Mouse (Mus musculus) liver, embryonic 16.5 days (tissue): ENCODE data around the gene Lrif1. TPM values are rescaled to one million over a fixed set of nuclear protein-coding genes. Genes with fewer than 3 reads are reported as not detected.
"Not testable (repeated sequence)": the region's sequence is repeated elsewhere in the genome, so short reads cannot be mapped to it uniquely, and the experiment has no call there.

Source experiments
- ATAC-seq: fragments of 200-750 bp; cut with Nextera tagmentation; 2 replicates; pipeline ENCODE4 v1.8.0; 2017; ENCODE audit warnings: low read depth, mild to moderate bottlenecking, moderate number of reproducible peaks, moderate library complexity
- H3K27ac ChIP-seq: fragments of 300-500 bp; sonication (generic); 2 replicates; pipeline ENCODE4 v1.5.1; 2014; ENCODE audit warnings: mild to moderate bottlenecking, low read length
- H3K27me3 ChIP-seq: fragments of 300-500 bp; sonication (generic); 2 replicates; pipeline ENCODE4 v1.6.1; 2014; ENCODE audit warnings: low read depth, low read length, mixed read lengths; ENCODE audit not compliant: control insufficient read depth, insufficient read depth
- H3K36me3 ChIP-seq: fragments of 300-500 bp; sonication (generic); 2 replicates; pipeline ENCODE4 v1.6.1; 2014; ENCODE audit warnings: mild to moderate bottlenecking; ENCODE audit not compliant: control insufficient read depth, insufficient read depth
- H3K4me1 ChIP-seq: fragments of 300-500 bp; sonication (generic); 2 replicates; pipeline ENCODE4 v1.6.1; 2014; ENCODE audit warnings: low read depth, low read length, mixed read lengths; ENCODE audit not compliant: control insufficient read depth
- H3K4me2 ChIP-seq: fragments of 300-500 bp; sonication (generic); 2 replicates; pipeline ENCODE4 v1.6.1; 2014; ENCODE audit warnings: low read depth, low read length, mixed read lengths
- H3K4me3 ChIP-seq: fragments of 300-500 bp; sonication (generic); 2 replicates; pipeline ENCODE4 v1.5.1; 2014; ENCODE audit warnings: low read depth, mild to moderate bottlenecking, low read length
- H3K9ac ChIP-seq: fragments of 300-500 bp; sonication (generic); 2 replicates; pipeline ENCODE4 v1.6.1; 2014; ENCODE audit warnings: low read depth, low read length
- H3K9me3 ChIP-seq: fragments of 300-500 bp; sonication (generic); replicated peaks from 2 replicates; pipeline ENCODE4 v1.6.1; 2016; ENCODE audit warnings: low read length; ENCODE audit not compliant: control insufficient read depth
- WGBS: fragments of 180-500 bp; shearing (Covaris S2); extraction: QIAGEN DNeasy Blood & Tissue Kit; methylation state at CpG from one replicate; pipeline ENCODE4 v1.1.7; 2014; ENCODE audit not compliant: insufficient replicate concordance; 5-methylcytosine and 5-hydroxymethylcytosine counted together
- polyA plus RNA-seq: library from polyadenylated mRNA; unstranded; fragments of >200 nt; fragmentation: Nextera tagmentation; extraction: Ambion mirVana; gene quantifications from 2 replicates; pipeline ENCODE4 v1.2.1, GENCODE M21; 2015

The Lrif1 gene
- 3.7 and 4.8 TPM in 2 replicates for polyA plus RNA-seq

DNA sequence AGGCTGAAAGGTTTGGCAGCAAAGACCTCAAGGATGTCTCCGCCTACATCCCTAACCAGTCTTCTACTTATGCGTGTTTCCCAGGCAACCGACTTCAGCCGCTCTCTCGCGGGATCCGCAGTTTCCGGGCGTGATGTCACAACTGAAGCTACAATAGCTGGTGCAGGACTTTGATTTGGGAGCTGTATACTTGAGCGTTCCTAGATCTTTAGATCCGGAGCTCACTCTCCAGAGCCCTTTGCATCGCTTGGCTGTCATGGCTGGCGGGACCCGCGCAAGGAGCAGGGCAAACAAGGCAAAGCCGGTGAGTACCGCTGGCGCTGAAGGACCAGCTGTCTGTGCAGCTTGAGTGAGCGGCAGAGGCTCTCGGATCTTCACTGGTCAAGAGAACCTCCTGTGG, at the start of gene Lrif1:
Gene Lrif1, plus strand, starts transcription at position 158 of the 400 bp plus-strand sequence.
- ATAC-seq = peak; percentile 47
- H3K4me3 ChIP-seq = peak within 1 kb of the TSS; percentile 38
- H3K36me3 ChIP-seq = no peaks in the 10 kb centered on the region
- no peak within 1 kb of the TSS for H3K27ac ChIP-seq
- H3K9ac ChIP-seq = no peak within 1 kb of the TSS
- WGBS = 2% methylated on average over 20 of the region's 20 CpGs
- H3K4me2 ChIP-seq = peak within 1 kb of the TSS; percentile 35
- no peaks in the 10 kb centered on the region for H3K27me3 ChIP-seq
- no peaks in the 10 kb centered on the region for H3K9me3 ChIP-seq
- H3K4me1 ChIP-seq = no peaks in the 10 kb centered on the region

DNA sequence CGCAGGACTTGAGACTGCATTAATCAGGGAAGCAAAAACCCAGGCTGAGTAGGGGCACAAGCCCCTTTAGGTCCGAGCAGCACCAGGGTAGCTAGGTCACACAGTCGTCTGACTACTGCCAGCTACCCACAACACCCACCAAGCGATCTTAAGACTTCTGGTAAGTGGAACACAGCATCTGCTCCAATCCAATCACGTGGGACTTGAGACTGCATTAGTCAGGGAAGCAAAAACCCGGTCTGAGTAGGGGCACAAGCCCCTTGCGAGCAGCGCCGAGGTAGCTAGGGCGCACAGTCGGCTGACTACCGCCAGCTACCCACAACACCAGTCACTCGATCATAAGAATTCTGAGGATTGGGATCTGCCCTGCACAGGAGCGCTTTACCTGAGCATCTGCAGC, 12.0 kb upstream of the Lrif1 start:
- WGBS = 60% methylated on average over 14 of the region's 14 CpGs
- H3K4me1 ChIP-seq, H3K9ac ChIP-seq, H3K4me2 ChIP-seq, H3K4me3 ChIP-seq, ATAC-seq, H3K27me3 ChIP-seq, H3K27ac ChIP-seq, H3K36me3 ChIP-seq, H3K9me3 ChIP-seq: not testable (repeated sequence)

DNA sequence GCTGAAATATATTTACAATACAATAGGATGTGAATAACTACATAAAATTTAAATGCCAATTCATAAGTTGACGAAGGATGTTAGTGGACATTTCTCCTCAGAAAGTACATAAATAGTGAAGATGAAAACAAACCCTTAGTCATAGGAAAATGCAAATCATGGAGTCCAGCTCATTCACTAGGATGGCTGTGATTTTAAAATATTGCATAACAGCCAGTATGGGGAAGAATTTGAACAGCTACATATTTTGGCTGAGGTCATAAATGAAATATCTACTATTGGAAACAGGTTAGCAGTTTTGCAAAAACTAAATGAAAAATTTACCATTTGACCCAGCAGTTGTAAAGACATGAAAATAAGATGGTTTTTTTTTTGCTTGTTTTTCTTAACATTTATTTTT, 594 bp downstream of the Lrif1 start:
- H3K4me3 ChIP-seq = no peak overlapping the region
- H3K27ac ChIP-seq = no peak overlapping the region
- no peak overlapping the region for H3K4me2 ChIP-seq
- H3K9me3 ChIP-seq = no peaks in the 10 kb centered on the region
- no peak for ATAC-seq
- H3K36me3 ChIP-seq = no peaks in the 10 kb centered on the region
- H3K27me3 ChIP-seq = no peaks in the 10 kb centered on the region
- no peak overlapping the region for H3K9ac ChIP-seq
- 39% methylated on average over 1 of the region's 1 CpGs for WGBS
- H3K4me1 ChIP-seq = no peaks in the 10 kb centered on the region

DNA sequence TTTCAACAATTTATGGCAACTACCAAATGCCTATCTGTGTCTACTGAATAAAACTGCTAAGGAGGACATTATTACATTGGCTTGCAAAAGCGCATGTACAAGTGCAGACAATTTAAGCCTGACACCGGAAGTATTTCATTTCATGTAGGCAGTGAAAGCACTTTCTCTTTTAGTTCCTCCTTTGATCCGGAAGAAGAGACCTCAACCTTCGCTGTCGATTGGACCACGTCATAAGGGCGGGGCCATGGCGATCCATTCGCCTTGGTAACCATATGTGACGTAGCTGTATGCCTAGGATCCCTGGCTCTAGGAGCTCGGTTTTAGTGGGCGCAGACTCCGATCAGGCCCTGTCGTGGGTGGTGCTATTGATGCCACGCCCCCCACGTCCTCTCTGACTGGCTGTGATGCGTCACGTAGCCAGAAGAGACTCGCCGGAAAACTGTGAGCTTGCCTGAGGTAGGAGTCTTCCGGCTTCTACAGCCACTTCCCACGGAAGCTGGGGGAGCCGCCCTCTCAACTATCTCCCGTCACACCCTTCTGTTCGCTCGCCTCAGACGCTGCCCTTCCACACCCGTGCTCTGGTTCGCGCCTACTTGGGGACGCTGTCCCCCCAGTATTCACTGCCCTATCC, 36.7 kb downstream of the Lrif1 start:
- peak; percentile 95 for ATAC-seq
- Histone ChIP-seq H3K4me3 (peak overlapping the region; percentile 71), H3K4me2 (peak overlapping the region; percentile 64), H3K36me3 (no peaks in the 10 kb centered on the region), H3K27me3 (no peaks in the 10 kb centered on the region), H3K9ac (peak overlapping the region; percentile 64), H3K9me3 (no peaks in the 10 kb centered on the region), H3K27ac (peak overlapping the region; percentile 90), H3K4me1 (no peaks in the 10 kb centered on the region)
- WGBS = 1% methylated on average over 31 of the region's 31 CpGs

- peak; percentile 79 for ATAC-seq
- Histone ChIP-seq H3K36me3 (no peaks in the 10 kb centered on the region), H3K27ac (peak overlapping the region; percentile 90), H3K4me2 (peak overlapping the region; percentile 64), H3K9me3 (no peaks in the 10 kb centered on the region), H3K27me3 (no peaks in the 10 kb centered on the region), H3K9ac (peak overlapping the region; percentile 64), H3K4me3 (peak overlapping the region; percentile 71), H3K4me1 (no peaks in the 10 kb centered on the region)
- under 1% methylated on average over 33 of the region's 33 CpGs for WGBS
Observed at GRCm38 (mm10) chr3:106722028-106722945, 37.5 kb downstream of the Lrif1 start.

DNA sequence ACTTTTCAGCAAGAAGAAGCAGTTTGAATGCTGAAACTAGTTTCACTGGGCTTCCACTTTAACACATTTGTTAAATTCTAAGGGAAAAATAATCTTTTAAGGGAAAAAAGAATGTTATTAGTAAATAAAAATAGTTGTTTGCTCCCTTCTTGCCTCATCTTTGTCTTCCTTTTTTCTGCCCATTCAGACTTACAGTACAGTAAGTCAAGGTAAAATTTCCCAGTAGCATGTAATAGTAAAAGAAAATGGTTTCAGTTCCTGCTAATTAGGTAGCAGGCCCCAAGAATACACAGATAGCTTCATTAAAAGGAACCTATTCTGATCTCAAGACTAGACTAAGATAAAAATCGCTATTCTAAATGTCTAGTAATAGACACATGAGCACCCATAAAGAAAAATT, 71.1 kb downstream of the Lrif1 start:
- Histone ChIP-seq H3K4me1 (no peaks in the 10 kb centered on the region), H3K27ac (no peak overlapping the region), H3K9ac (no peak overlapping the region), H3K4me3 (no peak overlapping the region), H3K4me2 (no peak overlapping the region), H3K36me3 (no peaks in the 10 kb centered on the region), H3K9me3 (no peaks in the 10 kb centered on the region), H3K27me3 (no peaks in the 10 kb centered on the region)
- 48% methylated on average over 1 of the region's 1 CpGs for WGBS
- no peak for ATAC-seq

DNA sequence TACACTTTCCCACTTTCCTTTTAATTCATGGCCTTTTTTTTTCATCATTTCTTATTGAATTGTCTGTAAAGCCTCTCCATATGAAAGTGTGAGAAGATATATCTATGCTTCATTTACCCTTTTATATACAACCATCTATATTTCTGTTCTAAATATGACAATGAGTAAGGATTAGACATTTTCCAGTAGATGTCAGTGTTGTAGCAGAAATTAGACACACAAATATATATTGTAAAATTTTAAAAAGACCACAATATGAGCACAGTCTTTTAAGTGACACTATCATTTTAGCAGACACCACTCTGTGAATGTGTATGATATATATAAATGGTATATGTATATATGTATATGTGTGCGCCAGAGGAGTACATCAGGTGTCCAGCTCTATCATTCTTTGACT, 87.0 kb downstream of the Lrif1 start:
- WGBS = 59% methylated on average over 1 of the region's 1 CpGs
- no peak for ATAC-seq
- Histone ChIP-seq H3K9me3 (no peaks in the 10 kb centered on the region), H3K4me3 (no peak overlapping the region), H3K36me3 (no peaks in the 10 kb centered on the region), H3K4me2 (no peak overlapping the region), H3K4me1 (no peaks in the 10 kb centered on the region), H3K27me3 (no peaks in the 10 kb centered on the region), H3K27ac (no peak overlapping the region), H3K9ac (no peak overlapping the region)

DNA sequence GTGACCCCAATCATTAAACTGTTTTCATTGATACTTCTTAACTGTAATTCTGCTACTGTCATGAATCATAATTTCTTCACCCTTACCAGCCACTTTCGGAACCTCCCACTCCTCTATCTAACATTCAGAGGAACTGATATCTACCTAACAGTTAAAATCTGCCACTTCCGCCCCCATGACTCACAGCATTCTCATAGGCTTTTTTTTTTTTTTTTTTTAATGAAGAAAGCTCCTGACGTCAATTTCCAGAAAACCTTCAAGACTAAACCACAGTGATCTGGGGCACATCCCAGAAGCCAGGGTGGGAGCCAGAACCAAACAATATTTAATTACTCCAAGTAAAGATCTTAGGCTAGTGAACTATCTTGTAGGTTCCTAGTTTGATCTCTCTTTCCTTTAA, 100.3 kb downstream of the Lrif1 start:
- no peaks in the 10 kb centered on the region for H3K36me3 ChIP-seq
- no peaks in the 10 kb centered on the region for H3K4me1 ChIP-seq
- H3K27ac ChIP-seq = no peak overlapping the region
- no peak overlapping the region for H3K4me2 ChIP-seq
- no peak overlapping the region for H3K4me3 ChIP-seq
- H3K27me3 ChIP-seq = no peaks in the 10 kb centered on the region
- WGBS = 38% methylated on average over 3 of the region's 3 CpGs
- ATAC-seq = no peak
- no peak overlapping the region for H3K9ac ChIP-seq
- H3K9me3 ChIP-seq = no peaks in the 10 kb centered on the region
